In the genomic region with DNA sequence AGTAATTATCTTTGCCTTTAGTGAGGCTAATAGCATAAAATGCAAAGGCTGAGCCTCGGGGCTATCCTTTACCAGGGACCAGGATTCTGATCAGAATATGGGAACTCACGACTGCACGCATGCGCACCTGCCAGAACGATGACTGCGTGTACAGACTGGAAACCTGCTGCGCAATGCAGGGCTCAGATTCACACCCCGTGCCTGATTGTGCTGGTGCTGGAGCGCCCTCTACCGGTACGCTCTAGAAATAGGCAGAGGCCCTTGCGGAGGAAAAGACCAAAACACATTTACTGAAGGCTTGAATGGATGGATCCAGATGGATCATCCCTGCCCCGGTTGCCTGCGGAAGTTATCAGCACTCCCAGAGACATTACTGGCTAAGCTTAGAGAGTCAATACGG, we compare ENCODE assay signal across 8 mouse cellular contexts. TPM values are rescaled to one million over a fixed set of nuclear protein-coding genes. Genes with fewer than 3 reads are reported as not detected.
DNase-seq lines count a peak whose midpoint lies in the region; ATAC-seq and TF ChIP-seq lines count a peak whose summit lies in the region.

No protein-coding gene starts in this region.

- peak; percentile 91 for DNase-seq in adrenal gland, adult 2 months
- peak; percentile 97 for DNase-seq in embryo, embryonic 10.5 days (ENCODE audit: low spot score)
- DNase-seq in gastrocnemius, postnatal 25 days: peak; percentile 83
- DNase-seq in left cerebral cortex, postnatal 25 days (ENCODE audit: low spot score in 2 of 2): peak; percentile 90 to 96
- DNase-seq in MN1 (ENCODE audit: low spot score): no peak

- H3K27ac ChIP-seq in intestine, embryonic 16.5 days (ENCODE audit: low read length): no peak overlapping the region
- peak overlapping the region; percentile 49; the same call in 1 of the 2 replicates for H3K27ac ChIP-seq in midbrain, embryonic 13.5 days
- no peak overlapping the region for H3K27ac ChIP-seq in small intestine, adult 2 months (ENCODE audit: insufficient read depth, low read depth, low read length)

- TF ChIP-seq POLR2A in small intestine, adult 2 months (IDR thresholded peaks at IDR 0.05; ENCODE audit: low read depth, low read length): no peak; the same call in 1 of the 2 replicates

- intact Hi-C loops in left cerebral cortex, postnatal 25 days (cut with DNase I): loop anchor here (1.0 to 5.0 kb wide), 5 partner anchors 143 to 348 kb away; no protein-coding TSS in a partner anchor

- H3K9ac ChIP-seq in intestine, embryonic 16.5 days (ENCODE audit: low read depth, low read length): peak overlapping the region; percentile 48; the same call in 1 of the 2 replicates
- no peak overlapping the region for H3K9ac ChIP-seq in midbrain, embryonic 13.5 days (replicated peaks)

- peak; percentile 98 for TF ChIP-seq CTCF in small intestine, adult 2 months (IDR thresholded peaks at IDR 0.05; ENCODE audit: extremely low read depth, insufficient read length, insufficient replicate concordance, low read depth, low read length)

- no peak overlapping the region for H3K4me2 ChIP-seq in intestine, embryonic 16.5 days (ENCODE audit: low read depth, low read length)
- no peak overlapping the region for H3K4me2 ChIP-seq in midbrain, embryonic 13.5 days (replicated peaks)

- H3K4me1 ChIP-seq in intestine, embryonic 16.5 days (ENCODE audit: control insufficient read depth, insufficient read depth, low read length): peaks cover 7% of the 10 kb centered on the region
- peaks cover 31% of the 10 kb centered on the region for H3K4me1 ChIP-seq in midbrain, embryonic 13.5 days (replicated peaks)
- peaks cover 11% of the 10 kb centered on the region for H3K4me1 ChIP-seq in small intestine, adult 2 months (ENCODE audit: control insufficient read depth, insufficient read depth, insufficient read length, low read length)

- H3K4me3 ChIP-seq in intestine, embryonic 16.5 days (ENCODE audit: low read length): no peak overlapping the region
- H3K4me3 ChIP-seq in midbrain, embryonic 13.5 days (replicated peaks): no peak overlapping the region
- no peak overlapping the region for H3K4me3 ChIP-seq in small intestine, adult 2 months (ENCODE audit: low read depth, low read length)

- no peaks in the 10 kb centered on the region for H3K36me3 ChIP-seq in intestine, embryonic 16.5 days (ENCODE audit: control insufficient read depth, insufficient read depth, low read length)
- H3K36me3 ChIP-seq in midbrain, embryonic 13.5 days: no peaks in the 10 kb centered on the region
- no peaks in the 10 kb centered on the region for H3K36me3 ChIP-seq in small intestine, adult 2 months (ENCODE audit: control insufficient read depth, insufficient read depth, low read length)

- under 1% methylated on average over 15 of the region's 15 CpGs for WGBS in intestine, embryonic 16.5 days
- WGBS in midbrain, embryonic 13.5 days: under 1% methylated on average over 15 of the region's 15 CpGs
- WGBS in small intestine, adult 2 months: 2% methylated on average over 15 of the region's 15 CpGs

- no peaks in the 10 kb centered on the region for H3K27me3 ChIP-seq in intestine, embryonic 16.5 days (replicated peaks; ENCODE audit: control insufficient read depth, insufficient read depth, low read length)
- peaks cover 10% of the 10 kb centered on the region; the same call in 1 of the 2 replicates for H3K27me3 ChIP-seq in midbrain, embryonic 13.5 days
- H3K27me3 ChIP-seq in small intestine, adult 2 months (ENCODE audit: control insufficient read depth, insufficient read depth, low read length): no peaks in the 10 kb centered on the region

- no peaks in the 10 kb centered on the region for H3K9me3 ChIP-seq in intestine, embryonic 16.5 days (ENCODE audit: control insufficient read depth, low read length)
- H3K9me3 ChIP-seq in midbrain, embryonic 13.5 days: no peaks in the 10 kb centered on the region

- ATAC-seq in intestine, embryonic 16.5 days: peak; percentile 48; the same call in 1 of the 2 replicates
- peak; percentile 68 for ATAC-seq in midbrain, embryonic 13.5 days

RNA-seq across cellular contexts. Expression of a gene that starts 3.8 kb away (rescaled TPM):
- 10 to 100 TPM in 1 of 2 experiments, 1 to 10 TPM in 1; 7.3 to 14.8 TPM for total RNA-seq in adrenal gland, adult 2 months (2021)
- 12.3 and 14.3 TPM in 2 replicates for polyA plus RNA-seq in adrenal gland, adult 2 months (2012; rRNA removed)
- under 1 TPM; 0.72 to 0.97 TPM for total RNA-seq in gastrocnemius, postnatal 25 days (2021)
- 3.5 and 3.6 TPM in 2 replicates for polyA plus RNA-seq in intestine, embryonic 16.5 days (2015; fragmentation: Nextera tagmentation; extraction: Ambion mirVana)
- 10 to 100 TPM; 32.7 to 34.7 TPM for total RNA-seq in left cerebral cortex, postnatal 25 days (2021)
- polyA plus RNA-seq in midbrain, embryonic 13.5 days (2015; fragmentation: Nextera tagmentation; extraction: Ambion mirVana): 45.6 and 47.7 TPM in 2 replicates
- 4.6 and 6.5 TPM in 2 replicates for polyA plus RNA-seq in small intestine, adult 2 months (2012; rRNA removed)
